In the genomic region with DNA sequence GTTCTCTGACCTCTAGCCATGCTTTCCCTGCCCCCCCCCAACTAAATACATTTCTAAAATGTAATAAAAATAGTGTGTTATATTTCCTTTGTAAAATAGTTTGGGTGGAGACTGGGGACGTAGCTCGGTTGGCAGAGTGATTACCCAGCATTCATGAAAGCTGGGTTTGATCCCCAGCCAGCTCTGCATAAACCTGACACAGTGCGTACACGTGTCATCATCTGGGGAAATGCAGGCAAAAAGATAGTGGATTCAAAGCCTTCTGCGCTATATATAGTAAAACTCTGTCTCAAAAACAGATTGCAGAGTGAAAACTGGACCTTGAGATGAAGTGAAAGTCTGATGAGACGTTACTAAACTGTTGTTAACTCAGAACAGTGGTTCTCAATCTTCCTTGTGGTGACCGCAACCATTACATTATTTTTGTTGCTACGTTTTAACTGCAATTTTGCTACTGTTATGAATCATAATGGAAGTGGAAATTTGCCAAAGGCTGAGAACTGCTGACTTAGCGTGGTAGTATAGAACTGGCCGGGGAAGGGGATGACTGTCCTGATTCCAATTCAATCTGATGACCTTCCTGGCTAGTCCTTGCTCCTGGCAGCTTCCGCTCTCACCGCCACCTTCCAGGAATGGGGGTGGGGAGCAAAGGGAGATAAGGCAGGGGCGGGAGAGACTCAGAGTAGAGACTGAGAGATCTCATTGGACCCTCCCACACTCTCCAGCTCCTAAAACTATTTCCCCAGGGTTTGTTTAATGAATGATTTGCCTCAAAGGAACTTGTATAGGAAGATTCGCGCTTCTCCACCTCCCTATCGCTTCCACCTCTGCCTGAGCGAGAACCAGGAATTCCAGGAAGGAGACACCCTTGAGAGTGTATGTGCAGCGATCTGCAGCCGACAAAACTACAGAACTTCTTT, we compare ENCODE assay signal across 8 mouse cellular contexts.
DNase-seq lines count a peak whose midpoint lies in the region; ATAC-seq and TF ChIP-seq lines count a peak whose summit lies in the region.

No protein-coding gene starts in this region.

- H3K27ac ChIP-seq in left cerebral cortex, adult 2 months = no peak overlapping the region
- peak overlapping the region; percentile 73 for H3K27ac ChIP-seq in forebrain, embryonic 10.5 days
- no peak overlapping the region for H3K27ac ChIP-seq in hindbrain, embryonic 14.5 days
- no peak overlapping the region for H3K27ac ChIP-seq in stomach, embryonic 15.5 days

- TF ChIP-seq POLR2A in lung, adult 2 months (IDR thresholded peaks at IDR 0.05; ENCODE audit: borderline replicate concordance, extremely low read depth, low read depth, low read length) = no peak

- peaks cover 11% of the 10 kb centered on the region for H3K4me1 ChIP-seq in forebrain, embryonic 10.5 days
- H3K4me1 ChIP-seq in hindbrain, embryonic 14.5 days (replicated peaks; ENCODE audit: control insufficient read depth, insufficient read depth, low read length) = no peaks in the 10 kb centered on the region
- H3K4me1 ChIP-seq in lung, adult 2 months (ENCODE audit: control insufficient read depth, insufficient read depth, low read length) = no peaks in the 10 kb centered on the region
- H3K4me1 ChIP-seq in stomach, embryonic 15.5 days = peaks cover 6% of the 10 kb centered on the region; the same call in 1 of the 2 replicates

- no peak for TF ChIP-seq CTCF in left cerebral cortex, adult 2 months (IDR thresholded peaks at IDR 0.05)
- no peak for TF ChIP-seq CTCF in lung, adult 2 months (IDR thresholded peaks at IDR 0.05; ENCODE audit: insufficient read depth, low read length)

- H3K4me2 ChIP-seq in hindbrain, embryonic 14.5 days (replicated peaks) = peak overlapping the region; percentile 51
- H3K4me2 ChIP-seq in stomach, embryonic 15.5 days = peak overlapping the region; percentile 59

- intact Hi-C loops in left cerebral cortex, adult 2 months (cut with DNase I) = no loop called here
- intact Hi-C loops in left cerebral cortex, postnatal 4 days (cut with DNase I) = no loop called here
- intact Hi-C loops in left cerebral cortex, postnatal 36 days (cut with DNase I) = no loop called here

- peak; percentile 26; the same call in 1 of the 2 replicates for ATAC-seq in hindbrain, embryonic 14.5 days (ENCODE audit: low FRiP score)
- ATAC-seq in stomach, embryonic 15.5 days (ENCODE audit: insufficient read depth, low FRiP score, low read depth) = peak; percentile 65

- WGBS in forebrain, embryonic 10.5 days = 62% methylated on average over 19 of the region's 19 CpGs
- 50% methylated on average over 19 of the region's 19 CpGs for WGBS in hindbrain, embryonic 14.5 days
- 26% methylated on average over 19 of the region's 19 CpGs for WGBS in lung, adult 2 months
- WGBS in stomach, embryonic 15.5 days = 36% methylated on average over 19 of the region's 19 CpGs

- H3K9ac ChIP-seq in hindbrain, embryonic 14.5 days = 0 out of 2 replicates have a peak overlapping the region, but pooled peaks have one; percentile 47
- H3K9ac ChIP-seq in stomach, embryonic 15.5 days = peak overlapping the region; percentile 9; the same call in 1 of the 2 replicates

- DNase-seq in left cerebral cortex, adult 2 months (ENCODE audit: extremely low spot score in 1 of 2, low spot score in 2 of 2) = no peak
- no peak for DNase-seq in left cerebral cortex, postnatal 4 days
- no peak for DNase-seq in forebrain, embryonic 10.5 days (ENCODE audit: extremely low spot score, low spot score)
- no peak for DNase-seq in hindbrain, embryonic 14.5 days (ENCODE audit: low spot score)
- DNase-seq in lung, adult 2 months = peak; percentile 9
- DNase-seq in layer of hippocampus, postnatal 10 days (ENCODE audit: low spot score in 2 of 2) = no peak
- DNase-seq in left cerebral cortex, postnatal 36 days (ENCODE audit: low spot score in 2 of 2) = no peak

- H3K9me3 ChIP-seq in forebrain, embryonic 10.5 days = no peaks in the 10 kb centered on the region; the same call in 1 of the 2 replicates
- no peaks in the 10 kb centered on the region for H3K9me3 ChIP-seq in hindbrain, embryonic 14.5 days (ENCODE audit: control insufficient read depth, low read length)
- H3K9me3 ChIP-seq in stomach, embryonic 15.5 days = no peaks in the 10 kb centered on the region

- H3K27me3 ChIP-seq in forebrain, embryonic 10.5 days (ENCODE audit: poor library complexity, severe bottlenecking) = 0 out of 2 replicates have a peak, but pooled peaks cover 4% of the 10 kb centered on the region
- H3K27me3 ChIP-seq in hindbrain, embryonic 14.5 days (ENCODE audit: control insufficient read depth, insufficient read depth, low read length) = no peaks in the 10 kb centered on the region
- no peaks in the 10 kb centered on the region for H3K27me3 ChIP-seq in stomach, embryonic 15.5 days (replicated peaks)

- H3K36me3 ChIP-seq in forebrain, embryonic 10.5 days (replicated peaks) = no peaks in the 10 kb centered on the region
- no peaks in the 10 kb centered on the region for H3K36me3 ChIP-seq in hindbrain, embryonic 14.5 days (replicated peaks; ENCODE audit: control insufficient read depth, insufficient read depth)
- H3K36me3 ChIP-seq in stomach, embryonic 15.5 days = no peaks in the 10 kb centered on the region

- peak overlapping the region; percentile 40 for H3K4me3 ChIP-seq in left cerebral cortex, adult 2 months
- H3K4me3 ChIP-seq in forebrain, embryonic 10.5 days = peak overlapping the region; percentile 45
- peak overlapping the region; percentile 26 for H3K4me3 ChIP-seq in hindbrain, embryonic 14.5 days (replicated peaks; ENCODE audit: low read length)
- peak overlapping the region; percentile 52 for H3K4me3 ChIP-seq in lung, adult 2 months (replicated peaks; ENCODE audit: extremely low read depth, low read depth, low read length)
- H3K4me3 ChIP-seq in stomach, embryonic 15.5 days (replicated peaks) = peak overlapping the region; percentile 41
